Mouse (Mus musculus) T-helper 1 cell (primary cell): ENCODE results near the gene Cd40lg.

Experiments used
- in situ Hi-C: fragments of 300-600 bp; cut with MboI, MseI; formaldehyde crosslinking; loops from one replicate; pipeline ENCODE4 v1.15.1; 2025; ENCODE audit warnings: high pct_unique_total_duplicates

Cd40lg gene

GRCm38 (mm10) chrX:57260744-57261143 lies 48.8 kb downstream of the Cd40lg start:
- in situ Hi-C loops: no loop called here

- in situ Hi-C loops: no loop called here
Observed at GRCm38 (mm10) chrX:57263515-57263914, 51.6 kb downstream of the Cd40lg start.
